Mouse (Mus musculus): ENCODE measurements around the gene Cga.

GRCm38 (mm10) chr4:34872896-34873495 lies 20.6 kb upstream of the Cga start:
- TF ChIP-seq CTCF (conservative IDR thresholded peaks at IDR 0.05; ENCODE audit: low read length) (no peak), NANOG (IDR thresholded peaks at IDR 0.05; ENCODE audit: borderline replicate concordance, low read length) (no peak), POU5F1 (IDR thresholded peaks at IDR 0.05; ENCODE audit: borderline replicate concordance, low read length) (no peak)
